Mouse (Mus musculus) heart, postnatal 0 days (tissue): ENCODE results near the gene Cuta. TPM values are rescaled to one million over a fixed set of nuclear protein-coding genes. Genes with fewer than 3 reads are reported as not detected.
A peak's percentile ranks its signal among the peaks of the same experiment; 100 is the strongest.

Source experiments
- ATAC-seq: fragments of 200-750 bp; cut with Nextera tagmentation; 2 replicates; pipeline ENCODE4 v1.8.0; 2017; ENCODE audit warnings: low read depth, moderate number of reproducible peaks, moderate library complexity; ENCODE audit not compliant: insufficient read depth
- DNase-seq: peaks from one replicate; pipeline ENCODE4 v3.0.0-alpha.2; 2016; ENCODE audit warnings: low spot score
- H3K27ac ChIP-seq: fragments of 300-500 bp; sonication (generic); 2 replicates; pipeline ENCODE4 v1.5.1; 2014; ENCODE audit warnings: low read depth, mild to moderate bottlenecking
- H3K27me3 ChIP-seq: fragments of 300-500 bp; sonication (generic); 2 replicates; pipeline ENCODE4 v1.6.1; 2014; ENCODE audit warnings: low read length, mixed read lengths; ENCODE audit not compliant: control insufficient read depth, insufficient read depth
- H3K36me3 ChIP-seq: fragments of 300-500 bp; sonication (generic); replicated peaks from 2 replicates; pipeline ENCODE4 v1.6.1; 2014; ENCODE audit warnings: low read length, mixed read lengths; ENCODE audit not compliant: control insufficient read depth, insufficient read depth
- H3K4me1 ChIP-seq: fragments of 300-500 bp; sonication (generic); 2 replicates; pipeline ENCODE4 v1.6.1; 2014; ENCODE audit warnings: antibody characterized with exemption; ENCODE audit not compliant: control insufficient read depth, insufficient read depth
- H3K4me2 ChIP-seq: fragments of 300-500 bp; sonication (generic); 2 replicates; pipeline ENCODE4 v1.6.1; 2014; ENCODE audit warnings: low read depth, mild to moderate bottlenecking, low read length, moderate library complexity
- H3K4me3 ChIP-seq: fragments of 300-500 bp; sonication (generic); 2 replicates; pipeline ENCODE4 v1.5.1; 2014; ENCODE audit warnings: low read depth, low read length
- H3K9ac ChIP-seq: fragments of 300-500 bp; sonication (generic); replicated peaks from 2 replicates; pipeline ENCODE4 v1.6.1; 2014; ENCODE audit warnings: low read depth, low read length, mixed read lengths
- H3K9me3 ChIP-seq: fragments of 300-500 bp; sonication (generic); replicated peaks from 2 replicates; pipeline ENCODE4 v1.6.1; 2016; ENCODE audit warnings: low read length; ENCODE audit not compliant: control insufficient read depth
- CTCF ChIP-seq: IDR thresholded peaks from 2 replicates; pipeline ENCODE4 v1.5.1; 2016; ENCODE audit warnings: antibody characterized with exemption, control low read depth, low read depth
- EP300 ChIP-seq: IDR thresholded peaks from 2 replicates; pipeline ENCODE4 v1.6.1; 2016; ENCODE audit warnings: antibody characterized with exemption, low read depth
- WGBS: fragments of 180-500 bp; shearing (Covaris S2); extraction: QIAGEN DNeasy Blood & Tissue Kit; methylation state at CpG from one replicate; pipeline ENCODE4 v1.1.7; 2014; 5-methylcytosine and 5-hydroxymethylcytosine counted together
- polyA plus RNA-seq: library from polyadenylated mRNA; unstranded; fragments of >200 nt; fragmentation: Nextera tagmentation; extraction: Ambion mirVana; gene quantifications from 2 replicates; pipeline ENCODE4 v1.2.1, GENCODE M21; 2015
- total RNA-seq: library from RNA; depleted of rRNA; stranded (reverse); fragments of >200 nt; gene quantifications from 2 replicates; pipeline ENCODE4 v1.2.3, GENCODE M21; 2014; ENCODE audit warnings: low replicate concordance

Gene Cuta
- total and polyA plus RNA-seq, 2 experiments from 2014 or later = 80.2 to 180 TPM

GRCm38 (mm10) chr17:26971247-26971905 lies 32.0 kb upstream of the Cuta start:
- no peak overlapping the region for H3K4me2 ChIP-seq
- H3K4me1 ChIP-seq = peaks cover 14% of the 10 kb centered on the region
- no peak overlapping the region for H3K27ac ChIP-seq
- no peak overlapping the region for H3K4me3 ChIP-seq
- 54% methylated on average over 6 of the region's 8 CpGs for WGBS
- H3K27me3 ChIP-seq = no peaks in the 10 kb centered on the region
- ATAC-seq (no peak), DNase-seq (no peak)
- H3K36me3 ChIP-seq = peaks cover 26% of the 10 kb centered on the region
- H3K9me3 ChIP-seq = no peaks in the 10 kb centered on the region
- TF ChIP-seq CTCF = no peak
- TF ChIP-seq EP300 = no peak
- H3K9ac ChIP-seq = peak overlapping the region; percentile 73; the same call in 1 of the 2 replicates

- Histone ChIP-seq H3K36me3 (peaks cover 15% of the 10 kb centered on the region), H3K4me1 (peaks cover 14% of the 10 kb centered on the region), H3K9ac (no peak overlapping the region), H3K9me3 (no peaks in the 10 kb centered on the region), H3K27me3 (no peaks in the 10 kb centered on the region), H3K27ac (no peak overlapping the region), H3K4me3 (no peak overlapping the region), H3K4me2 (no peak overlapping the region)
- ATAC-seq (no peak), DNase-seq (no peak)
- TF ChIP-seq EP300 (no peak), CTCF (no peak)
- 65% methylated on average over 12 of the region's 12 CpGs for WGBS
Measured at GRCm38 (mm10) chr17:26970221-26970620, 30.9 kb upstream of the Cuta start.

DNA sequence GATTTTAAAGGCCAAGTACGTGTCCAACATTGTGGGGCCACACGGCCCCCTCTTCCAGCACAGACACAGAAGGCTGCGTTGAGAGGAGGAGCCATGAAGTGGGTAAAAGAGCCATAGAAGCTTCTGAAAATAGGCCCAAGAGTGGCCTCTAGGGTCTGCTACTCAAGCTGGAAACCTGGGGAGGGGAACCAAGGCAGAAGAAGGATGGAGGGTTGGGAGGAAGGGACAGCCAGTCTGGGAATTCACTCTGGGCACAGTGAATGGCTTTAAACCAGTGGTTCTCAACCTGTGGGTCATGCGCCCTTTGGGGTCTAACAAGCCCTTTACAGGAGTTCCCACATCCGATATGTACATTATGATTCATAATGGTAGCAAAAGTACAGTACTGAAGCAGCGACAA lies 29.9 kb upstream of the Cuta start:
- no peak overlapping the region for H3K4me2 ChIP-seq
- peaks cover 12% of the 10 kb centered on the region; the same call in 1 of the 2 replicates for H3K36me3 ChIP-seq
- no peak overlapping the region for H3K9ac ChIP-seq
- no peaks in the 10 kb centered on the region for H3K9me3 ChIP-seq
- no peak overlapping the region for H3K4me3 ChIP-seq
- TF ChIP-seq EP300 = no peak
- TF ChIP-seq CTCF = no peak
- no peak for DNase-seq
- ATAC-seq = no peak
- WGBS = 84% methylated on average over 6 of the region's 6 CpGs
- H3K27me3 ChIP-seq = no peaks in the 10 kb centered on the region
- H3K4me1 ChIP-seq = peaks cover 14% of the 10 kb centered on the region
- H3K27ac ChIP-seq = no peak overlapping the region

- TF ChIP-seq EP300 = no peak
- TF ChIP-seq CTCF = no peak
- Histone ChIP-seq H3K9me3 (no peaks in the 10 kb centered on the region), H3K4me2 (no peak overlapping the region), H3K9ac (no peak overlapping the region), H3K36me3 (peaks cover 13% of the 10 kb centered on the region; the same call in 1 of the 2 replicates), H3K27ac (no peak overlapping the region), H3K4me3 (no peak overlapping the region), H3K27me3 (no peaks in the 10 kb centered on the region), H3K4me1 (0 out of 2 replicates have a peak, but pooled peaks cover 7% of the 10 kb centered on the region)
- WGBS = 79% methylated on average over 6 of the region's 6 CpGs
- DNase-seq = no peak
- no peak for ATAC-seq
Measured at GRCm38 (mm10) chr17:26968200-26968611, 28.8 kb upstream of the Cuta start.

- H3K36me3 ChIP-seq = peaks cover 17% of the 10 kb centered on the region; the same call in 1 of the 2 replicates
- no peak overlapping the region for H3K9ac ChIP-seq
- no peak for ATAC-seq
- no peak for TF ChIP-seq EP300
- no peak for TF ChIP-seq CTCF
- no peak for DNase-seq
- H3K9me3 ChIP-seq = no peaks in the 10 kb centered on the region
- H3K4me2 ChIP-seq = no peak overlapping the region
- no peak overlapping the region for H3K27ac ChIP-seq
- 90% methylated on average over 6 of the region's 6 CpGs for WGBS
- no peaks in the 10 kb centered on the region for H3K27me3 ChIP-seq
- 0 out of 2 replicates have a peak, but pooled peaks cover 6% of the 10 kb centered on the region for H3K4me1 ChIP-seq
- no peak overlapping the region for H3K4me3 ChIP-seq
Measured at GRCm38 (mm10) chr17:26967477-26967876, 28.1 kb upstream of the Cuta start.

DNA sequence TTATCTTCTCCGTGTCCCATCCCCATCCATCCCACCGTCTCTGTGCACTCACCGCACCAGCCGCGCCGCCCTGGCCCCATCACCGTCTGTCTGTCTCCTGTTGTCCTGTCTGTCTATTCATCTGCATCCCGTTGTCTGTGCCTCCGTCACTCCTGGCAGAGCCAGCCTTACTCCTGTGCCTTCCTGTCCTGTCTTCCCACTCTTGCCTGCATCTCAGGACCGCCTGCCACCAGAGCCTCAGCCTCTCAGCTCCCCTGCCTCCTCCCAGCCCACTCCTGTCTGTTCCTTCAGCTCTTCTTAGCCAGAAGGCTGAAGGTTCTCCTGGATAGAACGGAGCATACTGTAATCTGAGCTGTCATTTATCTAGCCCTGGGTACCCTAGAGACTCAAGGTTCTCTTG lies 27.6 kb upstream of the Cuta start:
- Histone ChIP-seq H3K4me2 (no peak overlapping the region), H3K4me1 (0 out of 2 replicates have a peak, but pooled peaks cover 3% of the 10 kb centered on the region), H3K27me3 (no peaks in the 10 kb centered on the region), H3K36me3 (peaks cover 17% of the 10 kb centered on the region; the same call in 1 of the 2 replicates), H3K4me3 (no peak overlapping the region), H3K9ac (no peak overlapping the region), H3K27ac (no peak overlapping the region), H3K9me3 (no peaks in the 10 kb centered on the region)
- 85% methylated on average over 11 of the region's 11 CpGs for WGBS
- DNase-seq (no peak), ATAC-seq (no peak)
- no peak for TF ChIP-seq CTCF
